ENCODE assay signal across 8 mouse cellular contexts in the genomic region with DNA sequence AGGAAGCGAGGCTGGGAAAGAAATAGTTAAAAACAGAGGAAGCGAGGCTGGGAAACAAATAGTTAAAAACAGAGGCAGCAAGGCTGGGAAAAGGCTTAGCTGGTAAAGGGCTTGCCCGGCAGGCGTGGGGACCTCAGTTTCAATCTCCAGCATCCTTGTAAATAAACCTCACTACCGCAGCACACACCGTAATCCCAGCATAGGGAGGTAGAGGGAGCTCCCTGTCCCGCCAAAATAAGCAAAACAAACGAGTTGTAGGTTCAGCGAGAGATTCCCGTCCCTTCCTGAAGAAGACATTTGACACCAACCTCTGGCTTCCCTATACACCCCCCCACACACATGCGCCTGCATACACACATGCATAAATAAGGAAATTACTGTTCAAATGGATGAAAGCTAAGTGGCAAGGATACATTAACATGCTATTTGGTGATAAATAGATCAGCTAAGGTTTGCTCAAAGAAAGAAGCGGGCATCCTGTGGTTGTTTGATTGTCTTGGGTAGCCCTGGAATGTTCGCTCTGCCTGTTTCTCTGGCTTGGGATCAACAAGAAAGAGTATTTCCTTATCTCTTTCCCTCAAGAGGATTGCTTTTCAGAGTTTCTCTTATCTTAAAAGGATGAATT. TPM values are rescaled to one million over a fixed set of nuclear protein-coding genes. Genes with fewer than 3 reads are reported as not detected.
A peak's percentile ranks its signal among the peaks of the same experiment; 100 is the strongest.
DNase-seq lines count a peak whose midpoint lies in the region; ATAC-seq and TF ChIP-seq lines count a peak whose summit lies in the region.

No protein-coding gene starts in this region.

- peak overlapping the region; percentile 39 for H3K9ac ChIP-seq in forebrain, postnatal 0 days
- no peak overlapping the region for H3K9ac ChIP-seq in kidney, postnatal 0 days (ENCODE audit: low read depth, low read length)
- H3K9ac ChIP-seq in midbrain, embryonic 14.5 days (replicated peaks; ENCODE audit: low read length), result peak overlapping the region; percentile 25; the same call in 1 of the 2 replicates

- H3K36me3 ChIP-seq in forebrain, postnatal 0 days (ENCODE audit: insufficient read depth), result no peaks in the 10 kb centered on the region
- H3K36me3 ChIP-seq in kidney, postnatal 0 days (ENCODE audit: insufficient read depth, low read length), result no peaks in the 10 kb centered on the region
- no peaks in the 10 kb centered on the region for H3K36me3 ChIP-seq in midbrain, embryonic 14.5 days (ENCODE audit: control insufficient read depth, insufficient read depth, low read length)

- no peaks in the 10 kb centered on the region for H3K9me3 ChIP-seq in forebrain, postnatal 0 days (ENCODE audit: low read length)
- no peaks in the 10 kb centered on the region for H3K9me3 ChIP-seq in kidney, postnatal 0 days (replicated peaks; ENCODE audit: low read length)
- no peaks in the 10 kb centered on the region for H3K9me3 ChIP-seq in midbrain, embryonic 14.5 days (ENCODE audit: control insufficient read depth, low read length)

- peak; percentile 64 for ATAC-seq in forebrain, postnatal 0 days
- 0 out of 2 replicates have a peak, but pooled peaks have one; percentile 26 for ATAC-seq in kidney, postnatal 0 days (replicated peaks; ENCODE audit: low FRiP score, low read depth)
- ATAC-seq in midbrain, embryonic 14.5 days (ENCODE audit: low FRiP score, low TSS enrichment), result peak; percentile 48; the same call in 1 of the 2 replicates

- 0 out of 2 replicates have a peak, but pooled peaks cover 6% of the 10 kb centered on the region for H3K4me1 ChIP-seq in forebrain, postnatal 0 days (ENCODE audit: insufficient read depth)
- H3K4me1 ChIP-seq in kidney, postnatal 0 days (replicated peaks; ENCODE audit: insufficient read depth, low read length), result 0 out of 2 replicates have a peak, but pooled peaks cover 3% of the 10 kb centered on the region
- H3K4me1 ChIP-seq in midbrain, embryonic 14.5 days (ENCODE audit: control insufficient read depth, insufficient read depth, low read length), result peaks cover 7% of the 10 kb centered on the region

- peak overlapping the region; percentile 54 for H3K4me2 ChIP-seq in forebrain, postnatal 0 days (ENCODE audit: low read depth)
- H3K4me2 ChIP-seq in kidney, postnatal 0 days (ENCODE audit: low read length), result peak overlapping the region; percentile 47
- H3K4me2 ChIP-seq in midbrain, embryonic 14.5 days (ENCODE audit: low read length), result peak overlapping the region; percentile 53

- peak; percentile 30 to 36 for DNase-seq in cerebellum, postnatal 10 days
- no peak for DNase-seq in cerebellum, adult 18-20 months
- peak; percentile 29 for DNase-seq in MN1 (ENCODE audit: low spot score)
- DNase-seq in forebrain, postnatal 0 days, result peak; percentile 42
- DNase-seq in kidney, postnatal 0 days (ENCODE audit: low spot score), result peak; percentile 85
- DNase-seq in midbrain, embryonic 14.5 days, result peak; percentile 72
- DNase-seq in gastrocnemius, postnatal 4 days (ENCODE audit: low spot score in 2 of 2), result no peak
- no peak for DNase-seq in layer of hippocampus, postnatal 25 days (ENCODE audit: extremely low spot score in 1 of 2, low spot score in 1 of 2)

- no peak overlapping the region for H3K27ac ChIP-seq in forebrain, postnatal 0 days (ENCODE audit: low read depth, low read length)
- no peak overlapping the region for H3K27ac ChIP-seq in kidney, postnatal 0 days
- 0 out of 2 replicates have a peak overlapping the region, but pooled peaks have one; percentile 27 for H3K27ac ChIP-seq in midbrain, embryonic 14.5 days (replicated peaks; ENCODE audit: low read depth, low read length)

- no peaks in the 10 kb centered on the region for H3K27me3 ChIP-seq in forebrain, postnatal 0 days (ENCODE audit: insufficient read depth, low read length)
- no peaks in the 10 kb centered on the region for H3K27me3 ChIP-seq in kidney, postnatal 0 days (ENCODE audit: insufficient read depth, low read length)
- H3K27me3 ChIP-seq in midbrain, embryonic 14.5 days (ENCODE audit: control insufficient read depth, insufficient read depth, low read length), result no peaks in the 10 kb centered on the region

- 8% methylated on average over 13 of the region's 13 CpGs for WGBS in forebrain, postnatal 0 days
- 4% methylated on average over 13 of the region's 13 CpGs for WGBS in kidney, postnatal 0 days
- 14% methylated on average over 13 of the region's 13 CpGs for WGBS in midbrain, embryonic 14.5 days

- peak; percentile 62 for TF ChIP-seq CTCF in forebrain, postnatal 0 days (IDR thresholded peaks at IDR 0.05; ENCODE audit: low read depth)
- TF ChIP-seq CTCF in kidney, postnatal 0 days (IDR thresholded peaks at IDR 0.05; ENCODE audit: low read depth), result peak; percentile 61

- peak overlapping the region; percentile 20 for H3K4me3 ChIP-seq in forebrain, postnatal 0 days (ENCODE audit: low read depth, low read length)
- H3K4me3 ChIP-seq in kidney, postnatal 0 days (replicated peaks; ENCODE audit: low read depth, low read length), result no peak overlapping the region; the same call in 1 of the 2 replicates
- peak overlapping the region; percentile 23 for H3K4me3 ChIP-seq in midbrain, embryonic 14.5 days (replicated peaks; ENCODE audit: low read depth, low read length)

RNA-seq across cellular contexts. Expression of gene Slc26a3, which starts 14.2 kb away (rescaled TPM):
- total RNA-seq in forebrain, postnatal 0 days (2014; rRNA removed), result 0.46 TPM in 1 of 2 replicates, not detected in the other
- polyA plus RNA-seq in forebrain, postnatal 0 days (2015; fragmentation: Nextera tagmentation; extraction: Ambion mirVana), result 0.14 TPM in 1 of 2 replicates, not detected in the other
- 0.05 TPM in 1 of 2 replicates, not detected in the other for polyA plus RNA-seq in kidney, postnatal 0 days (2015; fragmentation: Nextera tagmentation; extraction: Ambion mirVana)
- not detected in 2 replicates for polyA plus RNA-seq in midbrain, embryonic 14.5 days (2014; fragmentation: Nextera tagmentation; extraction: Ambion mirVana)
- total RNA-seq in gastrocnemius, postnatal 4 days (2021), result not detected
- total RNA-seq in layer of hippocampus, postnatal 25 days (2021), result under 1 TPM; 0.16 to 0.20 TPM

RNA-seq across cellular contexts. Expression of gene Dld, which starts 25.2 kb away (rescaled TPM):
- total RNA-seq in forebrain, postnatal 0 days (2014; rRNA removed), result 57.5 and 64.2 TPM in 2 replicates
- polyA plus RNA-seq in forebrain, postnatal 0 days (2015; fragmentation: Nextera tagmentation; extraction: Ambion mirVana), result 110 and 114 TPM in 2 replicates
- polyA plus RNA-seq in kidney, postnatal 0 days (2015; fragmentation: Nextera tagmentation; extraction: Ambion mirVana), result 196 and 202 TPM in 2 replicates
- 111 and 121 TPM in 2 replicates for polyA plus RNA-seq in midbrain, embryonic 14.5 days (2014; fragmentation: Nextera tagmentation; extraction: Ambion mirVana)
- total RNA-seq in gastrocnemius, postnatal 4 days (2021), result 100 to 1,000 TPM; 153 to 181 TPM
- total RNA-seq in layer of hippocampus, postnatal 25 days (2021), result 100 to 1,000 TPM; 104 to 107 TPM

Comparison
In these comparisons a context has a peak if more than half of its experiments do, and no peak if none do; other contexts are left out.
1. DNase-seq: peak in cerebellum, postnatal 10 days (2 of 2), MN1 (single experiment), forebrain, postnatal 0 days (single experiment), kidney, postnatal 0 days (single experiment) and midbrain, embryonic 14.5 days (single experiment); none in cerebellum, adult 18-20 months (0 of 2), gastrocnemius, postnatal 4 days (0 of 2) and layer of hippocampus, postnatal 25 days (0 of 2).
2. Peak in every context shown above with its lines, with median percentiles within 50 percentile points of each other: ATAC-seq and H3K4me2 ChIP-seq.